Mouse (Mus musculus): ENCODE measurements around the gene Ubac1. TPM values are rescaled to one million over a fixed set of nuclear protein-coding genes. Genes with fewer than 3 reads are reported as not detected.

The Ubac1 gene
- polyA plus RNA-seq, 1 experiment from 2014 or later: 148 TPM

DNA sequence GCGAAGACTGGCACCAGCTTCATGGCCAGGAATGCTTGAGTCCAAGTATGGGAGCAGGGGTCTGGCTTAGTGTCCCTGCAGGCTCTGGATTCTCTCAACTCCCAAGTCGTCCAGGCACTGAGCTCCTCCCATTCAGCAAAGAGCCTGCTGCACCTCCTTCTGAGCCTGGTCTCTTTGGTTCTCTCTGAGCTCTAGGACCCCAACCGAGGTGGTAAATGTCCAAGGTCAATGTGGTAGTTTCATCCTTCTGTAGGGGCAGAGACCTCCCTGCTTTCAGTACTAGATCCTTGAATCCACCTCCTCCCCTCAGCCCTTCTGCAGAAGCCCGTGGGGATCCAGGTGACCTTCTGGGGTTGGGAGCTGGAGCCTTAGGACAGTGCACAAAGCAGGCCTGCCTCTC lies 31.3 kb upstream of the Ubac1 start:
- no peak for ATAC-seq (ENCODE audit: low FRiP score)
- Histone ChIP-seq H3K27ac (replicated peaks) (no peak overlapping the region), H3K9ac (replicated peaks) (no peak overlapping the region), H3K36me3 (no peaks in the 10 kb centered on the region), H3K4me3 (replicated peaks) (no peak overlapping the region), H3K9me3 (replicated peaks) (no peaks in the 10 kb centered on the region), H3K27me3 (replicated peaks) (no peaks in the 10 kb centered on the region), H3K4me1 (0 out of 2 replicates have a peak, but pooled peaks cover 7% of the 10 kb centered on the region), H3K4me2 (no peak overlapping the region)
- WGBS: 48% methylated on average over 4 of the region's 4 CpGs

DNA sequence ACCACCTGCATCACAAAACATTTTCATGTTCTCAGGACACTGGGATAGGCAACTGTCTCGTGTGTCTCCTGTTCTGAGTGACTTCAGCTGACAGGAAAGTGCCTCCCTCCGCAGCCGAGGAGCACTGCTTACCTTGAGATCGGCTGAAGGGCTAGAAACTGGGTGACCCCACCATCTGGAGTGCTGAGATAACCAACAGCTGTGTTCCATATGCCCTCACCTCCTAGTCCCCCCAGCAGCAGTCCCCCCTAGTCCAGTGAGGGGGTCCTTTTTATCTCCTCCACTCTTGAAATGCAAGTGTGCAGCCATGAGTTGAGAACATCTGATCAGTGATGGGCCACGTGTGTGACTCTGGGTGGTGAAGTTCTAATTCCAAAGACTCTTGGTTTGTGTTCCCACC lies 27.3 kb upstream of the Ubac1 start:
- 72% methylated on average over 5 of the region's 5 CpGs for WGBS
- H3K9me3 ChIP-seq (replicated peaks): no peaks in the 10 kb centered on the region
- H3K9ac ChIP-seq (replicated peaks): no peak overlapping the region
- H3K27me3 ChIP-seq (replicated peaks): no peaks in the 10 kb centered on the region
- ATAC-seq (ENCODE audit: low FRiP score): no peak
- H3K4me2 ChIP-seq: no peak overlapping the region
- H3K4me3 ChIP-seq (replicated peaks): no peak overlapping the region
- no peak overlapping the region for H3K27ac ChIP-seq (replicated peaks)
- no peaks in the 10 kb centered on the region for H3K4me1 ChIP-seq
- H3K36me3 ChIP-seq: no peaks in the 10 kb centered on the region

DNA sequence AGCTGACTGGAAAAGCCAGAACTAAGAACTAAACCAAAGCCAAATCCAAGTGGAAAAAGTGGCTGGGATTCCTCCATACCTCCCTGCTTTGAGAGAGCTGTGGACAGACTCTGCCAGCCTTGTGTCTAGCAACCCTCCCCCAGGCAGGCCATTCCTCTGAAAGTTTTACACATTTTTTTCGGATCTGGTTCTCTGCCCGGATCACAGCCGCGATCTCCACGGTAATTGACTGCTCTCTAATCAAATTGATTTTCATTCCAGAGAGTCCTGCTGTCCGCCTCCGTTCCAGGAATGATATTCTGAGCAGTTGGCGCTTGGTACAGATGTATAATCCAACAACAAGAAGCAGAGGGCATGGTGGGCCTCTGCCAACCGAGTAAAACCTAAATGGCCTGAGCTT lies 22.7 kb upstream of the Ubac1 start:
- no peak overlapping the region for H3K4me2 ChIP-seq
- no peak overlapping the region for H3K9ac ChIP-seq (replicated peaks)
- no peaks in the 10 kb centered on the region for H3K36me3 ChIP-seq
- 60% methylated on average over 9 of the region's 9 CpGs for whole genome bisulfite sequencing
- peaks cover 3% of the 10 kb centered on the region; the same call in 1 of the 2 replicates for H3K27me3 ChIP-seq (replicated peaks)
- H3K4me3 ChIP-seq (replicated peaks): no peak overlapping the region
- H3K9me3 ChIP-seq (replicated peaks): no peaks in the 10 kb centered on the region
- H3K4me1 ChIP-seq: peaks cover 21% of the 10 kb centered on the region
- ATAC-seq (ENCODE audit: low FRiP score): no peak
- no peak overlapping the region for H3K27ac ChIP-seq (replicated peaks)

DNA sequence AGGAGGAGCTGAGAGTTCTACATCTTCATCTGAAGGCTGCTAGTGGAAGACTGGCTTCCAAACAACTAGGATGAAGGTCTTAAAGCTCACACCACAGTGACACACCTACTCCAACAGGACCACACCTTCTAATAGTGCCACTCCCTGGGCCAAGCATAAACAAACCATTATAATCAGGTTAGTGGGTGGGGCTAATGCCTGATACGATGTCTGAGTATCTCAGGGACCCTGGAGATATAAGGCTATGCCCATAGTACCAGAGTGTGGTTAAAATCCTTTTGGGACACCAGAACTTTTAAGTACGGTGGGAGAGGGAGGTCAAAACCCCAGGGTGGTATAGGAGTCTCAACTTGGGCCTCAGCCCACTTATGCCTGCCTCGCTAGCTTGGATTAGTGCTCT lies 21.1 kb upstream of the Ubac1 start:
- Histone ChIP-seq H3K36me3 (no peaks in the 10 kb centered on the region), H3K4me3 (replicated peaks) (no peak overlapping the region), H3K4me1 (peaks cover 21% of the 10 kb centered on the region), H3K27me3 (replicated peaks) (peaks cover 9% of the 10 kb centered on the region; the same call in 1 of the 2 replicates), H3K27ac (replicated peaks) (no peak overlapping the region), H3K4me2 (no peak overlapping the region), H3K9me3 (replicated peaks) (no peaks in the 10 kb centered on the region), H3K9ac (replicated peaks) (no peak overlapping the region)
- 90% methylated on average over 3 of the region's 3 CpGs for WGBS
- ATAC-seq (ENCODE audit: low FRiP score): no peak

DNA sequence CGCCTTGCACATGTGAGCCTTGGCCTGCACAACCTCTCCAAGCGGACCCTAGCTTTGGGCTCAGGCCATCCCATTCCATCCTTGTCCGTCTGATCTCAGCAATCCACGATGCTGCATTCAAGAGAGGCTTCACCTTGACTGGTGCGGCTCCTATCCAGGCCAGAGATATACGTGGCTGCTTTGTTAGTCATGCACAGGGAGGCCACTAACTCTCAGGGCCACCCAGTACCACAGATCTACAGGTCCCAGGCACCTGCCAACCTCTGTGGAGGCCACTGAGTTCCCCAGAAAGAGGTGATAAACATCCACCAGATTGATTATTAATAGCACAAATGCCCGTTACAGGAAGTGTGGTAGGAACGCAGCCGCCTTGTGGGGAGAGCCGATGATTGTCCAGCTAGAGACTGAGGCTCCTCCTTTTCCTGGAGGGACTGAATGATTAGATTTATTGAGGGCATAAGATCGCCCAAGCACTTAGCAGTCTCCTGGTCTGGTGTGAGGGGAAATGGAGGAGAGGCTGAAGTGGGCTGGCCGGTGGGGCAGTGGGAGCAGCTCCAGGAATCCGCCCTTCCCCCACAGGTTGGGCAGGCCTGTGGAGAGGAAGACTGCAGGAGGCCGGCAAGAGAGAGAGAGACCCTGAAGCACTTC lies 19.7 kb upstream of the Ubac1 start:
- WGBS: 60% methylated on average over 14 of the region's 14 CpGs
- Histone ChIP-seq H3K4me3 (replicated peaks) (no peak overlapping the region), H3K9me3 (replicated peaks) (no peaks in the 10 kb centered on the region), H3K27ac (replicated peaks) (no peak overlapping the region), H3K27me3 (replicated peaks) (peaks cover 14% of the 10 kb centered on the region; the same call in 1 of the 2 replicates), H3K36me3 (no peaks in the 10 kb centered on the region), H3K4me2 (no peak overlapping the region), H3K4me1 (peaks cover 24% of the 10 kb centered on the region), H3K9ac (replicated peaks) (no peak overlapping the region)
- ATAC-seq (ENCODE audit: low FRiP score): no peak

DNA sequence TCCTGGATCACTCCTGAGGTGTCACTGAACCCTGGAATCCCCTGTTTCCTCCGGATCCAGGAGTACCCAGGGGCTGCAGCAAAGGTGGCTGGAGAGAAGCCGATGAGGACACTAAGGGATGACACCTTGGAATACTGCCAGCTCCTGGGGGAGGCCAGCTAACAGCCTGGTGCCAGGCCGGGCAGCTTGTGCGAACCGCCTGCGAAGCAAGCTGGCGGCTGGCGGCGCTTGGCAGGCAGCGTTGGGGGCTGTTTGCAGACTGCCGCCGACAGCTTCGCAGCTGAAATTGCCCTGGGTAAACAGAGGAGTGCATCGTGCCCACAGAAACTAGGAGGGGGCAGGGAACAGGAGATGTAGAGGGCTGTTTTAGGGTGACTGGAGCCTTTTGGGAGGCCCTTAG lies 18.4 kb upstream of the Ubac1 start:
- Histone ChIP-seq H3K27ac (replicated peaks) (no peak overlapping the region), H3K27me3 (replicated peaks) (peaks cover 14% of the 10 kb centered on the region; the same call in 1 of the 2 replicates), H3K4me2 (no peak overlapping the region; the same call in 1 of the 2 replicates), H3K4me3 (replicated peaks) (no peak overlapping the region), H3K9me3 (replicated peaks) (no peaks in the 10 kb centered on the region), H3K9ac (replicated peaks) (no peak overlapping the region), H3K4me1 (peaks cover 32% of the 10 kb centered on the region), H3K36me3 (no peaks in the 10 kb centered on the region)
- 25% methylated on average over 14 of the region's 14 CpGs for WGBS
- ATAC-seq (ENCODE audit: low FRiP score): no peak

DNA sequence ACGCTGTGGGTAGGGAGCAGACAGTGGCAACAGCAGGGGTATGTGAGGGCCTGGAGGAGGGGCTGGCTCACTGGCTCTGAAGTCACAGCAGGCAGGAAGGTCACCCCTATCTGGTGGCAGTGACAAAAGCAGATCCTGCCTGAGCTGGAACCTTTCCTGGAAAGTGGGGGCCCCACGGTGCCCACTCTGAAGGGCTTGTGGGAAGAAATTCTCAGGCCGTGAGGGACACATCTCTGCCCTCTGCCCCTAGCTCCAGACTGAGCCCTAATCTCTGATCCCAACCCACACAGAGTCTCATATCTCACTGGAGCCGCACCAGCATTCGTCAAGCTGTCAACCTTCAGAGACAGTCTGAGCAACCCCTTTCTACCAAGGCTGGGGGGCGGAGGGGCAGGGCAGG lies 15.8 kb upstream of the Ubac1 start:
- Histone ChIP-seq H3K9ac (replicated peaks) (no peak overlapping the region), H3K4me2 (no peak overlapping the region), H3K9me3 (replicated peaks) (no peaks in the 10 kb centered on the region), H3K27ac (replicated peaks) (no peak overlapping the region), H3K36me3 (no peaks in the 10 kb centered on the region), H3K4me3 (replicated peaks) (no peak overlapping the region), H3K4me1 (peaks cover 45% of the 10 kb centered on the region), H3K27me3 (replicated peaks) (peaks cover 12% of the 10 kb centered on the region)
- WGBS: 72% methylated on average over 6 of the region's 6 CpGs
- ATAC-seq (ENCODE audit: low FRiP score): no peak

DNA sequence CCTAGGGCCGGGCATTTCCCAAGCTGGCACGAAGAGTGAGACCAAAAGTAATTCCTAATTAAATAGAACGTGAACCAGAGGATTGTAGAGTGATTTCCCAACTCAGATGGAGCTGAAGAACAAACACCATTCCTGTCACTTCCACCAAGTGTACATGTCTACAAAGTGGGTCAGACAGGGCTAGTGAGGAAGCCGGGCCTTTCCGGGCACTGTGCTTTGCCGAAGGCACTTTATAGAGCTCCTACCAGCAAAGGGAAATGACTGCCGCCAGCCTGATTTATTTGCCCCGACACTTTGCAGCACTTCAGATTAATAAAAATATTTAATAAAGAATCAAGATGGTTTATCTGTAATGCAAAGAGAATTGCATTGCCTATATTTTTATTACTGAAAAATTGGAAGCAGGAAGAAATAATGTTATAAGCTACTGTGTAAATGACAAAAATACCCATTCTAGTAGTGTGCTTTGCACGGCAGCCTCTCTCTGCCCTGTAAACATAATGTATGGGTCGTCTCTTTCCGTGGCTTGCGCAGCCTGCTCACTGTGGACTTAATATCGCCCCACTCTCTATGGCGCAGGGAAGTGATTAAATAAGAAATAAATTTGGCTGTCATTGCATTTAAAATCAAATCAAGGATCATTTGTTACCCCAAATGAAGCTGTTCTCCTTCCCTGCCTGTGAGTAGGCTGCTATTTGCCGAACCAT lies 12.9 kb upstream of the Ubac1 start:
- H3K9ac ChIP-seq (replicated peaks): no peak overlapping the region
- peaks cover 26% of the 10 kb centered on the region for H3K4me1 ChIP-seq
- WGBS: 50% methylated on average over 15 of the region's 15 CpGs
- no peaks in the 10 kb centered on the region for H3K36me3 ChIP-seq
- H3K4me2 ChIP-seq: peak overlapping the region; percentile 21
- H3K27ac ChIP-seq (replicated peaks): peak overlapping the region; percentile 33
- no peaks in the 10 kb centered on the region for H3K9me3 ChIP-seq (replicated peaks)
- no peak overlapping the region for H3K4me3 ChIP-seq (replicated peaks)
- peaks cover 20% of the 10 kb centered on the region for H3K27me3 ChIP-seq (replicated peaks)
- ATAC-seq (ENCODE audit: low FRiP score): peak; percentile 58; the same call in 1 of the 2 replicates

DNA sequence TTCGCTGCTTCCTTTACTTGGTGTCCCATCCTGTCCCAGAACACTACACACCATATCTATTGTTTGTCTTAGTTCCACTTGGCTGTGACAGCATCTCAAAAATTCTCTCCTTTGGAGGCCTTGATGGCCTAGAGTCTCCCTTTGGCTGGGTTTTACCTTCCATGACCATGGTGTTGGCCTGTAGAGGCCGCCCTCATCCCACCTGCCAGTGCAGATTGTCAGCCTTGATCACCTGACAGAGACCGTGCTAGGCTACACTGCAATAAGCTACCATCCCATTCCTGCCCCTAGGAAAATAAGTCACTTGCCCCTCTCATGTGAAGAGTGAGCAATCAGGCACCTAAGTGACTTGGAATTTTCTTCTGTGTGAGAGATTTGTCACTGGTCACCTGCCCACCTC lies 8.7 kb upstream of the Ubac1 start:
- WGBS: 49% methylated on average over 3 of the region's 3 CpGs
- Histone ChIP-seq H3K4me2 (no peak overlapping the region), H3K27me3 (replicated peaks) (peaks cover 9% of the 10 kb centered on the region), H3K9ac (replicated peaks) (no peak overlapping the region), H3K36me3 (no peaks in the 10 kb centered on the region), H3K9me3 (replicated peaks) (no peaks in the 10 kb centered on the region), H3K4me1 (peaks cover 16% of the 10 kb centered on the region), H3K4me3 (replicated peaks) (no peak overlapping the region), H3K27ac (replicated peaks) (no peak overlapping the region)
- no peak for ATAC-seq (ENCODE audit: low FRiP score)

DNA sequence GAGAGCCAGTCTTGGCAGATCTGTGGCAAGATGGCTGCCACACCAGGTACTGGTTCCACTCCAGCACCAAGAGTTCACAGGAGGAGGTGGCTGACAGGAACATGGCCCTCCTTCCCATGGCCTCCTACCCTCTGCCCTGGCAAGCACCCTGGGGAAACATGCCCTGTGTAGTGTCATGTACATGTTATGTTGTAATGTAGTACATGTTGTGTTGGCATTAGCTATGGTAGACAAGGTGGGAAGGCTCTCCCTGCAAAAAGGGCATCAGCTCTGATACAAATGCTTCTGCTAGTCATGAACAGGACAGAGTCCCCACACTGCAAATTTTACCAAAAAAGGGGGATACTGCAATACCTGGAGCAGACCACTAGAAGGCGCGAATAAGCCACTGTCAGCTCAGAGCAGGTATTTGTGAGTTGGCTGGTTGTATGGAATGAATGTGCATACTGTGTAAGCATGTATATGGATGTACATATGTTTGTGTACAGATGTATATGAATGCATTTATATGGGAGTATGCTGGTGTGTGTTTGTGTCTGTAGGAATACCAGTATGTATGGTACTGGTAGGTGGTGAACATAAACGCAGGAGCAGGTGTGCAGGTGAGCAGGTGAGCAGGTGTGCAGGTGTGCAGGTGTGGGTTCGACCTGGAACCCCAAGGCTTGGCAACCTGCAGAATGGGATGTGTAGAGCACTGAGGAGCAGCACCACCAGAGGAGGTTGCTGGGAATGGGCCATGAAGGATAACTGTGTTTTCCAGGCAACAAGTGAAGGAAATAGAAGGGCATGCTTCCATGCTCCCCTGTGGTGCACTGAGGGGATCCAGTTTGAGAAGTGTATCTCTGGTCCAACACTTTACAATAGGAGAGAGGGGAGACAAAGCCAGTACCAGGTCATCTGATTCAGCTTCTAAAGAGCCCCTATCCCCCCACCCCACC lies 2.9 kb upstream of the Ubac1 start:
- Histone ChIP-seq H3K4me2 (no peak overlapping the region), H3K27ac (replicated peaks) (no peak overlapping the region), H3K9ac (replicated peaks) (no peak overlapping the region), H3K9me3 (replicated peaks) (no peaks in the 10 kb centered on the region), H3K27me3 (replicated peaks) (no peaks in the 10 kb centered on the region), H3K4me1 (peaks cover 24% of the 10 kb centered on the region), H3K36me3 (no peaks in the 10 kb centered on the region), H3K4me3 (replicated peaks) (no peak overlapping the region)
- ATAC-seq (ENCODE audit: low FRiP score): no peak
- WGBS: 35% methylated on average over 4 of the region's 4 CpGs

DNA sequence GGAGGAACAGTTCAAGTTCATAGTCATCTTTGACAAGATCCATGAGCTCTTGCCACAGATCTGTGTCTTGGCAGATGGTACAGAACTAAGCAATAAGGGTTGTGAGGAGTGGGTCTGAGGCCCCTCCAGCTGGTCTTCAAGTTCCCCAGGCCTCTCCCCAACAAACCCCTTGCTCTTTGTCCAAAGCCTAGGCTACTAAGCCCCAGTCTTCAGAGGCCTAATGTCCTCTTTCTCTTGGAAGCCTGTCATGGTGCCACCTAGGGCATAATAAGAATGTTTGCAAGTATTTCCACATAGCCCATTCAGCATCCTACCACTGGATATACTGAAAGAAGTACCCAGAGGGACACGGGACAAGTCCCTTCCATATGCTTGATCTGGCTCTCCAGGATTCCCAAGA lies 1.1 kb upstream of the Ubac1 start:
- no peaks in the 10 kb centered on the region for H3K27me3 ChIP-seq (replicated peaks)
- H3K4me2 ChIP-seq: no peak overlapping the region
- H3K4me3 ChIP-seq (replicated peaks): no peak overlapping the region
- ATAC-seq (ENCODE audit: low FRiP score): no peak
- 91% methylated on average over 1 of the region's 1 CpGs for WGBS
- H3K9me3 ChIP-seq (replicated peaks): no peaks in the 10 kb centered on the region
- no peaks in the 10 kb centered on the region for H3K36me3 ChIP-seq
- H3K9ac ChIP-seq (replicated peaks): no peak overlapping the region
- no peak overlapping the region for H3K27ac ChIP-seq (replicated peaks)
- H3K4me1 ChIP-seq: peaks cover 35% of the 10 kb centered on the region

Data from neural tube, embryonic 15.5 days (tissue).